Mouse (Mus musculus): Measurements from ENCODE around the gene Abracl.
A peak's percentile ranks its signal among the peaks of the same experiment; 100 is the strongest.

Gene Abracl

GRCm38 (mm10) chr10:18021576-18022311, 1.3 kb downstream of the Abracl start:
- DNase-seq (ENCODE audit: low read depth): peak; percentile 12

DNA sequence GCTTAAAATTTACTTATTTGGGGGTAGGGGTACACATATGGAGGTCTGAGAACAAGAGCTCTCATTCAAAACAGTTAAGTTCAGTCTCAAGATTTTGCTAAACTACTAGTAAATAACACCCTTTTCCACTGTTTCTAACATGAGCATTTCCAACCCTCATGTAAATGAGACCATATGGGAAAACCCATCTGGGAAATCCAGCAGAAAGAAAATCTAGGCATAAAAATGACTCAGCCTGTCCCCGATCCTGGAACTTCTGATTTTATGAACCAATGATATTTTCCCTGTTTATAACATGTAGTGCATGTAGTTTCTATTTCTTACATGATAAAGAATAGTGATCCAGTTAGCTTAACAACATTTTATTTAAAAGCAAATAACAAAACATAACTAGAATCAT, 2.2 kb downstream of the Abracl start:
- DNase-seq (ENCODE audit: low read depth): no peak

DNA sequence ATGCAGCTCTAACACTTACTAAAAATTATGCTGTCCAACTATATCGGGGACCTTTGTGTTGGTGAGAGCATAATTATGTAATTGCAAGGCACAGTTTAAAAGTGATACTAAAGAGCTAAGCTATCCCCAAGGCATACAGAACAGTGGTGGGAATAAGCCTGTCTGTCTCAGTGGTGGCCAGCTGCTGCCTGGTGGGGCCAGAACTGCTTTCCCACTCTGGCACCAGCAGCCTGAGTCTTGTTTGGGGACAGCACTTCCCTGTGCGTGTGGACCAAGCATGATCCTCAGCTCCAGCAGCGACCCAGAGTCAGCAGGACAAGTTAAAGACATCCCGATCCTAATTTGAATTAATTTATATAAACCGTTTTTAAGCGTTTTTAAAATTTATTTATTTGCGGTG, 2.6 kb downstream of the Abracl start:
- DNase-seq (ENCODE audit: low read depth): no peak

DNA sequence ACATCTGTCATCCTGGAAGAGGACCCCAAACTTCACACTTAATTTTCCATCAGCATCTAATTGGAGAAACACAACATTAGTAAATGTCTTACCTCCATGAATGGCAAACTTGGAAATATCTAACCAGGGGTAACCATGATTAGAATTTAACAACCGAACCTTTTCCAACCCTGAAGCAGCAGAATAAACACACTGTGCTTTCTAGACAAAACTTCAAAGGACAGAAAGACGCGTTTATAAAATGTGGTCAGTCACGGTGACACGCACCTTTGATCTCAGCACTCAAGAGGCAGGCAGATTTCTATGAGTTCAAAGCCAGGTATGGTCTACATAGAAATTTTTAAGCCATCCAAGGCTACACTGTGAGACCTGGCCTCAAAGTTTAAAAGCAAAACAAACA, 11.3 kb downstream of the Abracl start:
- no peak for DNase-seq (ENCODE audit: low read depth)

DNA sequence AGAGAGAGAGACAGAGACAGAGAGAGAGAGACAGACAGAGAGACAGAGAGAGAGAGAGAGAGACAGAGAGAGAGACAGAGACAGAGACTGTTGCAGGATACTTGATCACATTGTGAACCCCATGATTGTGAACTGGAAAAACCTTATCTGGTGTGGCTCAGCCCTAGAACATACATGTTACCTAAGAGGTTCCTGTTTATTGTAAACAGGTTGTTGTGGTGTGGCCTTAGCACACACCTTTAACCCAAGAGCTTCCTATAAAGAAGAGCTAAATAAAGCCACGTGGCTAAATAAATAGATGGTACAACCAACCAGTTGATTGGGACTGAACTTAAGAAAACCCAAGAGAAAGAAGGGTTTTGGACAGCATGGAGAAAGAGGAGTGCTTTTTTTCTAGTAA, 13.3 kb downstream of the Abracl start:
- DNase-seq (ENCODE audit: low read depth): no peak

- DNase-seq (ENCODE audit: low read depth): peak; percentile 66
Measured at GRCm38 (mm10) chr10:18008118-18008517, 15.0 kb downstream of the Abracl start.

GRCm38 (mm10) chr10:18007243-18007642, 15.8 kb downstream of the Abracl start:
- DNase-seq (ENCODE audit: low read depth): peak; percentile 21

DNA sequence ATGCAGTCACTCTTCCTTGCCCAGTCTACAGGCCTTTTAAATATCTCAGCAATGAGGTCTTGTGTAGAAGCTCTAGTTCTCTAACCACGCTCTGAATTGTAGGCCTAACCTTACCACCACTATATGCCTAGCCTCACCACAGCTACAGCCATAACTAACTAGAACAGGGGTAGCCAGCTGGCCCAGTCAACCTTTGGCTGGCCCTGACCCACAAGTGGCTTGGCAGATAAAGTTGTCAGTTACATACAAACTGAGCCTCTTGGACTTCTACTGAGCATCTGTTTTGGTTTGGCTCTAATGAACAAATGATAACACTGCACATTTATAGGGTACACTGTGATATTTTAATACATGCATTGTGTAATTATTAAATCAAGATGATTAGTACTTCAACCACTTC, 16.3 kb downstream of the Abracl start:
- DNase-seq (ENCODE audit: low read depth): no peak

DNA sequence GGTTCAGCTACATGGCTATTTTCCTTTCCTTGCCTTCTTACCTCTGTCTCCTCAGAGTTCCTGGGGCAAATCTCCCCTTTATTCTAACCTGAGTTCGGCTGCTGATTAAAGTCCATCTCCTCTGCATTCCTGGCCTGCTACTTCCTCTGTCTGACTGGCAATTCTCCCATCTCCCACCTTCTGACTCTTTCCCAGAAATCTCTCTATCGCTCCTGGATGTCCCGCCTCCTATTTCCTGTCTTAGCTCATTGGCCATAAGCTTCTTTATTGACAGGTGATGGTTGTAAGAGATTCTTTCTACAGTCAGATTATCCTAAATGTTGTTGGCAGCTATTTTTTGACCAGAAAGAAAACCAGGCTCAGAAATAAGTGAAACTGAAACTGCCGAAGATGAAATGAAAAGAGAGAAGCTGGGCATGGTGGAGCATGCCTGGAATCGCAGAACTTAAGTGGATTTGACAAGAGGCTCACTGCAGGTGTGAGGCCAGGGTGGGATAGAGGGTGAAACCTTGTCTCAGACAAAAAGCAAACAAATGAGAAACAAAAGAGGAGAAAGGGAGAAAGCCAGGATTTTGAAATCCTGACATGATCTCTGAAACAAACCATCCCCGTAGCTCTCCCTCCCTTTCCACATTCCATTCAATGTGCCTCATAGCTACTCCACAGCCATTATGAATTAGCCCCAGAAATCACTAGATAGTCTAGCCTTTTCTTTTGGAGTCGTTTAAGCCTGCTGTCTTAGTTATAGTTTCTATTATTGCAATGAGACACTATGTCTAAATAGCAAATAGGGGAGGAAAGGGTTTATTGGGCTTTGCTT, 17.7 kb downstream of the Abracl start:
- no peak for DNase-seq (ENCODE audit: low read depth)

GRCm38 (mm10) chr10:18003966-18004637, 19.0 kb downstream of the Abracl start:
- no peak for DNase-seq (ENCODE audit: low read depth)

DNA sequence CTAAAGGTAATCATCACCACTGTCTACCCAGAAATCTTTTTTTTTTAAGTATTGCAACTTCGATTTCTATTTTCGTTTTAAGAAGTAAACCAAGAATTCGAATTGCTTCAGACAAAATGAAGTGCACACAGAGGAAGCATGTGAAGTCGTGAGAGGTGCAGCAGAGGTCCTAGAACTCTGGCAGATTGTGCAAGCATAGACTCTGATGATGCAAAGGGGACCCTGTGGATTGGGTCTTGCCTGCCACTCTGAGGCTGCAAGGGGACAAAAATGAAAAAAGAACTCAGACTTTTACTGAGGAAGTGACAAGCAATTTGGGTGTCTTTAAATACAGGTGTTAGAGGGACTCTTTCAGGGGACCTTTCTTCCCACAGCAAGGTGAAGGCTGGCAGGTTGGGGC, 32.5 kb downstream of the Abracl start:
- DNase-seq (ENCODE audit: low read depth): peak; percentile 26

GRCm38 (mm10) chr10:17989136-17989535, 34.0 kb downstream of the Abracl start:
- peak; percentile 11 for DNase-seq (ENCODE audit: low read depth)

DNA sequence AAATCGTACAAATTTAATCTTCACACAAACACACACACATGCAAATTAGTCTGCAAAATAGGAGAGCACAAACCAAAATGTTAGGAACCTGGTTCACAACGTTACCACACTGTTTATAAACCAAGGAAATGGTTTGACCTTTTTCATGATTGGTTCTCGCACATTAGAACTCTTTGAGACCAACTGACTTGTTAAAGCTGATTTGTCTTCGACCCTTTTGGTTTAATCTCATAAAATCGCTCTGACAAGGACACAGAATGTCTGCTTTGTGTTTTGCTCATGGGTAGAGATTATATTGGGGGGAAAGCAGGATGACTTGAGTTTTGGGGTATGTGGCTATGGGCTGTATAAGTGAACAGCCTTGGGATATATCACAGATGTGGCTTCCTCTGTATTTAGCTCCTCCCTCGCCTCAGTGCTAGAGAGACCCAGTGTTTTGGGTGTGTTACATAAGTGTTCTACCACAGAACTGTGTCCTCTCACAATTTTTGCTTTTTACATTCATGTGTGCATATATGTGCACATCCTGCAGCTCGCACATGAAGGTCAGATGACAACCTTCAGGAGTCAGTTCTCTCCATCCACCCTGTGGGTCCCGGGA, 35.2 kb downstream of the Abracl start:
- no peak for DNase-seq (ENCODE audit: low read depth)

- no peak for DNase-seq (ENCODE audit: low read depth)
Measured at GRCm38 (mm10) chr10:17983313-17983712, 39.8 kb downstream of the Abracl start.

GRCm38 (mm10) chr10:17966090-17966489, 57.0 kb downstream of the Abracl start:
- DNase-seq (ENCODE audit: low read depth): no peak
